Mouse (Mus musculus): Measurements from ENCODE around the gene Lrg1. TPM values are rescaled to one million over a fixed set of nuclear protein-coding genes. Genes with fewer than 3 reads are reported as not detected.
"Not testable (repeated sequence)": the region's sequence is repeated elsewhere in the genome, so short reads cannot be mapped to it uniquely, and the experiment has no call there.

Lrg1 gene
- polyA plus RNA-seq, 1 experiment from 2014 or later: 0.59 TPM

DNA sequence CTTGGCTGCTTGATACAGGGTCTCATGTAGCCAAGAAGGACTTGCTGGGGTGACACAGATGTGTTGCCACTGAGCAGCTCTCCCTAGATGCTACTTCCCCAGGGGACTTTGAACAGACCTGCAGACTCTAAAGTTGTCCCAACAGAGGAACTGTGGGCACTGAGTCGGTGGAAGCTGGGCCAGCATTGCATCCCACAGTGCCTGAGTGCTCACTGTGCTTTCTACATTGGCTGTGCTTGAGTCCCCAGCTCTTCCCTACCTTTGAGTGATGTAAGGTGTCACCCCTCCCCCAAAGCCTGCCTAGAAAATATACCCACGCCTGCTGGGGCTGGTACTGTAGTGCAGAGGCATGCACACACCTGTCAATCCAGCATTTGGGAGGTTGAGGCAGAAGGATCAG is 14.1 kb downstream of the Lrg1 start:
- no peak for ATAC-seq (ENCODE audit: low read depth)
- Histone ChIP-seq H3K36me3 (ENCODE audit: control insufficient read depth, insufficient read depth, low read length) (no peaks in the 10 kb centered on the region), H3K9me3 (ENCODE audit: control insufficient read depth, low read length) (no peaks in the 10 kb centered on the region), H3K27me3 (ENCODE audit: control insufficient read depth, insufficient read depth, low read depth, low read length) (no peaks in the 10 kb centered on the region), H3K4me1 (replicated peaks; ENCODE audit: control insufficient read depth, insufficient read depth, low read length) (no peaks in the 10 kb centered on the region), H3K9ac (ENCODE audit: low read length) (no peak overlapping the region), H3K4me3 (ENCODE audit: low read length) (no peak overlapping the region), H3K27ac (ENCODE audit: low read length) (no peak overlapping the region), H3K4me2 (ENCODE audit: low read depth, low read length) (no peak overlapping the region)
- 52% methylated on average over 2 of the region's 2 CpGs for WGBS

DNA sequence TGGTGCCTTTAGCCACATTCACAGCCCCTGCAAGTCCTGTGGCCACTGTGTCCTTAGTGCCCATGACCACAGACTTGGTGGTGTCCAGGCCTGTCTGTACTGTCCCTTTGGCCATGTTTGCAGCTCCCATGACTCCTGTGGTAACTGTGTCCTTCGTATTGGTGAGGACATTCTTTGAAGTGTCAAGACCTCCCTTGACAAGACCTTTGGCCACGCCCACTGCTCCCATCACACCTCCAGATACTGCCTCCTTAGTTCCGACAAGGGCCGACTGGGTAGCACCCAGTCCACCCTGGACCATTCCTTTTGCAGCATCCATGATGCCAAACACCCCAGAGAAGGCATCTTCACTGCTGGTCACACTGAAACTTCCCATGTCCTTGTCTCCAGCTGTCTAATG is 14.8 kb downstream of the Lrg1 start:
- H3K4me3 ChIP-seq (ENCODE audit: low read length): no peak overlapping the region
- H3K36me3 ChIP-seq (ENCODE audit: control insufficient read depth, insufficient read depth, low read length): peaks cover 6% of the 10 kb centered on the region; the same call in 1 of the 2 replicates
- ATAC-seq (ENCODE audit: low read depth): no peak
- H3K27ac ChIP-seq (ENCODE audit: low read length): no peak overlapping the region
- no peak overlapping the region for H3K9ac ChIP-seq (ENCODE audit: low read length)
- 58% methylated on average over 4 of the region's 4 CpGs for WGBS
- no peaks in the 10 kb centered on the region for H3K27me3 ChIP-seq (ENCODE audit: control insufficient read depth, insufficient read depth, low read depth, low read length)
- no peak overlapping the region for H3K4me2 ChIP-seq (ENCODE audit: low read depth, low read length)
- no peaks in the 10 kb centered on the region for H3K9me3 ChIP-seq (ENCODE audit: control insufficient read depth, low read length)
- H3K4me1 ChIP-seq (replicated peaks; ENCODE audit: control insufficient read depth, insufficient read depth, low read length): no peaks in the 10 kb centered on the region

DNA sequence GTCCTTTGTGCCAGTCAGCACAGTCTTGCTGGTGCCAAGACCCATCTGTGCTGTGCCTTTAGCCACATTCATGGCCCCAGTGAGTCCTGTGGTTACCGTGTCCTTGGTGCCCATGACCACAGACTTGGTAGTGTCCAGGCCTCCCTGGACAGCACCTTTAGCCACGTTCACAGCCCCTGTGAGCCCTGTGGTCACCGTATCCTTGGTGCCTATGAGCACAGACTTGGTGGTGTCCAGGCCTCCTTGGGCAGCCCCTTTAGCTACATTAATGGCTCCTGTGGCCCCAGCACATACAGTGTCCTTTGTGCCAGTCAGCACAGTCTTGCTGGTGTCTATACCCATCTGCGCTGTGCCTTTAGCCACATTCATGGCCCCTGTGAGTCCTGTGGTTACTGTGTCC is 15.4 kb downstream of the Lrg1 start:
- not testable (repeated sequence) for ATAC-seq (ENCODE audit: low read depth); H3K4me3 ChIP-seq (ENCODE audit: low read length); H3K9ac ChIP-seq (ENCODE audit: low read length); H3K4me2 ChIP-seq (ENCODE audit: low read depth, low read length); H3K36me3 ChIP-seq (ENCODE audit: control insufficient read depth, insufficient read depth, low read length); H3K4me1 ChIP-seq (replicated peaks; ENCODE audit: control insufficient read depth, insufficient read depth, low read length); H3K9me3 ChIP-seq (ENCODE audit: control insufficient read depth, low read length); H3K27ac ChIP-seq (ENCODE audit: low read length); H3K27me3 ChIP-seq (ENCODE audit: control insufficient read depth, insufficient read depth, low read depth, low read length)
- WGBS: 95% methylated on average over 4 of the region's 4 CpGs

DNA sequence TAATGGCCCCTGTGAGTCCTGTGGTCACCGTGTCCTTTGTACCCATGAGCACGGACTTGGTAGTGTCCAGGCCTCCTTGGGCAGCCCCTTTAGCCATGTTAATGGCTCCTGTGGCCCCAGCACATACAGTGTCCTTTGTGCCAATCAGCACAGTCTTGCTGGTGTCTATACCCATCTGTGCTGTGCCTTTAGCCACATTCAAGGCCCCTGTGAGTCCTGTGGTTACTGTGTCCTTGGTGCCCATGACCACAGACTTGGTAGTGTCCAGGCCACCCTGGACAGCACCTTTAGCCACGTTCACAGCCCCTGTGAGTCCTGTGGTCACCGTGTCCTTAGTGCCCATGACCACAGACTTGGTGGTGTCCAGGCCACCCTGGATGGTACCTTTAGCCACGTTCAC is 17.0 kb downstream of the Lrg1 start:
- H3K4me1 ChIP-seq (replicated peaks; ENCODE audit: control insufficient read depth, insufficient read depth, low read length); H3K27ac ChIP-seq (ENCODE audit: low read length); H3K27me3 ChIP-seq (ENCODE audit: control insufficient read depth, insufficient read depth, low read depth, low read length); H3K4me2 ChIP-seq (ENCODE audit: low read depth, low read length); ATAC-seq (ENCODE audit: low read depth); H3K4me3 ChIP-seq (ENCODE audit: low read length); H3K9ac ChIP-seq (ENCODE audit: low read length); H3K9me3 ChIP-seq (ENCODE audit: control insufficient read depth, low read length): not testable (repeated sequence)
- WGBS: 95% methylated on average over 2 of the region's 5 CpGs
- H3K36me3 ChIP-seq (ENCODE audit: control insufficient read depth, insufficient read depth, low read length): peaks cover 16% of the 10 kb centered on the region

DNA sequence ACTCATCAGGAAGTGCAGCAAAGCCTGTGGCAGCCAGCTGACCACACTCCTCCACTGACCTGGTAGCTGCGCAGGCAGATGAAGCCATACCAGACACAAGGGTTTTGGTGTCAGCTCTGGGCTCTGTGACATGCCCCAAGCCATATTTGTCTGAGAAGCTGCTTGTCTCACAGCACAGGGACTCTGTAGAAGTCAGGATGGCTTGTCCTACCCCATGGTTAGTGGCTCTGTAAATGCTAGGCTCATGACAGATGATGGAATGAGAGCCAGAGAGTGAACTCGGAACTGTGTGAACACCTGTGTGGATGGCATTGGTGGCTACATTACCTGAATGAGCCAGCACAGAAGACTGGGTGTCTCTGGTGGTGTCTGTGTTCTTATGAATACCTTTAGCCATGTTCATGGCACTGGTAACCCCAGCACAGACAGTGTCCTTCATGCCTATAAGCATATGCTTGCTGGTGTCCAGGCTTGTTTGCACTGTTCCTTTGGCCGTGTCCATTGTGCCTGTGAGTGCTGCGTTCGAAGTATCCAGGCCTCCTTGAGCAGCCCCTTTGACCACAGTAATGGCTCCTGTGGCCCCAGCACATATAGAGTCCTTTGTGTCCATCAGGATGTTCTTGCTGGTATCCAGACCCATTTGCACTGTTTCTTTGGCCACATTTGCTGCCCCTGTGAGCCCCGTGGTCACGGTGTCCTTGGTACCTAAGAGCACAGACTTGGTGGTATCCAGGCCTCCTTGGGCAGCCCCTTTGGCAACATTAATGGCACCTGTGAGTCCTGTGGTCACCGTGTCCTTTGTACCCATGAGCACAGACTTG is 18.1 kb downstream of the Lrg1 start:
- no peak for ATAC-seq (ENCODE audit: low read depth)
- Histone ChIP-seq H3K36me3 (ENCODE audit: control insufficient read depth, insufficient read depth, low read length) (peaks cover 21% of the 10 kb centered on the region), H3K4me1 (replicated peaks; ENCODE audit: control insufficient read depth, insufficient read depth, low read length) (no peaks in the 10 kb centered on the region), H3K4me2 (ENCODE audit: low read depth, low read length) (no peak overlapping the region), H3K27ac (ENCODE audit: low read length) (no peak overlapping the region), H3K27me3 (ENCODE audit: control insufficient read depth, insufficient read depth, low read depth, low read length) (no peaks in the 10 kb centered on the region), H3K4me3 (ENCODE audit: low read length) (no peak overlapping the region), H3K9me3 (ENCODE audit: control insufficient read depth, low read length) (no peaks in the 10 kb centered on the region), H3K9ac (ENCODE audit: low read length) (no peak overlapping the region)
- WGBS: 94% methylated on average over 8 of the region's 8 CpGs

DNA sequence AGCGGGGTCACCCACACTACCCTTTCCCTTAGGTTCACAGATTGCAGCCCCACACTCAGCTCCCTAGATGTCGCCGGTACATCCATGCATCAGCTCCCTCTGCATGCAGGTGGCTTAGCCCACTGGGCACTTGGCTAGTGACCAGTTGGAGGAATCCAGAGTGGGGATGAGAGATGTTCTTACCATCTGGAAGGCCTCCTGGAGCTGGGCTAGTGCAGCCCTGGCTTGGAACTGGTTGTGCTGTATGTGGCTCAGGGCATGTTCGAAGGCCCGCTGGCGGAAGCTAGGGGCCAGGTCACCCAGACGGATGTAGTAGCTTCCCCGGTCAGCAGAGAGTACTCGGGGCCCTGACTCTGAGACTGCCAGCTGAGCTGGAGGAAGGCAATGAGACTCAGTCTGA is 18.9 kb downstream of the Lrg1 start:
- Histone ChIP-seq H3K9me3 (ENCODE audit: control insufficient read depth, low read length) (no peaks in the 10 kb centered on the region), H3K36me3 (ENCODE audit: control insufficient read depth, insufficient read depth, low read length) (peaks cover 29% of the 10 kb centered on the region), H3K4me1 (replicated peaks; ENCODE audit: control insufficient read depth, insufficient read depth, low read length) (no peaks in the 10 kb centered on the region), H3K27me3 (ENCODE audit: control insufficient read depth, insufficient read depth, low read depth, low read length) (no peaks in the 10 kb centered on the region), H3K9ac (ENCODE audit: low read length) (no peak overlapping the region), H3K27ac (ENCODE audit: low read length) (no peak overlapping the region), H3K4me3 (ENCODE audit: low read length) (no peak overlapping the region), H3K4me2 (ENCODE audit: low read depth, low read length) (no peak overlapping the region)
- no peak for ATAC-seq (ENCODE audit: low read depth)
- 90% methylated on average over 9 of the region's 9 CpGs for WGBS

DNA sequence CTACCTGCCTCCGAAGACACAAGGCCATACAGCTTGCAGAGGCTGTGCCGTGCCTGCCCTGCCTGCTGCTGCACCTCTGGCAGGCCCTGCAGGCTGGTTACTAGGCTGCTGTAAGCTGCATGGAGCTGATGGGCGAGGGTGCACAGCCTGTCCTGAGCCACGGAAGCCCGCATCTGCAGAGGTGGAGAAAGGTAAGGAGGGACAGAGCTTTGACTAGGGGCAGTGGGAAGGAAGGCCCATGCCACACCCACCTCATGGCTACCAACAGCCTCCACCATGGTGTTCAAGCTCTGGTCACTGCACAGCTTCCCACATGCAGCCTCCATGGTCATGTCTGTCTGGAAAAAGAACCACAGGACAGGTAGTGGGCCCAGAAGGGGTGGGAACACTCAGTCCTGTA is 19.6 kb downstream of the Lrg1 start:
- H3K4me2 ChIP-seq (ENCODE audit: low read depth, low read length): no peak overlapping the region
- H3K27me3 ChIP-seq (ENCODE audit: control insufficient read depth, insufficient read depth, low read depth, low read length): no peaks in the 10 kb centered on the region
- H3K4me3 ChIP-seq (ENCODE audit: low read length): no peak overlapping the region
- ATAC-seq (ENCODE audit: low read depth): no peak
- H3K4me1 ChIP-seq (replicated peaks; ENCODE audit: control insufficient read depth, insufficient read depth, low read length): no peaks in the 10 kb centered on the region
- 92% methylated on average over 5 of the region's 5 CpGs for WGBS
- H3K9ac ChIP-seq (ENCODE audit: low read length): no peak overlapping the region
- no peaks in the 10 kb centered on the region for H3K9me3 ChIP-seq (ENCODE audit: control insufficient read depth, low read length)
- H3K36me3 ChIP-seq (ENCODE audit: control insufficient read depth, insufficient read depth, low read length): peaks cover 35% of the 10 kb centered on the region
- H3K27ac ChIP-seq (ENCODE audit: low read length): no peak overlapping the region

DNA sequence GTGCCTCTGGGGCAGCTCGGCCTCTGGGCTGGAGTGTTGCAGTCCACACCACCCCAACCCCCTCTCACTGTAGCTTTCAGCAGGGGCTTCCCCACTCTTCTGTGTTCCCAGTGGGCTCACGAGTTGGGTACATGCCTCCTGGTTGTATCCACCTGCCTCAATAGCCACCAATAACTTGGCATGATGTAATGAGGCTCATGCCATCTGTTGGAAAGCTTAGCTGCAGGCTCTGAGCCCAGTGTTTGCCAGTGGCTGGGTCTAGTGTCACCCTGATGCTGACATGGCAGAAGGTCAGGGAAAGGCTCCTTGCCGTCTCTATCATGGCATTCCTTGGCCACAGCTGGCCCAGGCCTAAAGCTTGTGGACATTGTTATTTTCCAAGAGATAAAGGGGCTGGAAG is 21.0 kb downstream of the Lrg1 start:
- WGBS: 84% methylated on average over 3 of the region's 3 CpGs
- Histone ChIP-seq H3K4me2 (ENCODE audit: low read depth, low read length) (no peak overlapping the region), H3K4me3 (ENCODE audit: low read length) (no peak overlapping the region), H3K36me3 (ENCODE audit: control insufficient read depth, insufficient read depth, low read length) (peaks cover 48% of the 10 kb centered on the region), H3K4me1 (replicated peaks; ENCODE audit: control insufficient read depth, insufficient read depth, low read length) (no peaks in the 10 kb centered on the region), H3K27me3 (ENCODE audit: control insufficient read depth, insufficient read depth, low read depth, low read length) (no peaks in the 10 kb centered on the region), H3K9me3 (ENCODE audit: control insufficient read depth, low read length) (no peaks in the 10 kb centered on the region), H3K27ac (ENCODE audit: low read length) (no peak overlapping the region), H3K9ac (ENCODE audit: low read length) (no peak overlapping the region)
- ATAC-seq (ENCODE audit: low read depth): no peak

DNA sequence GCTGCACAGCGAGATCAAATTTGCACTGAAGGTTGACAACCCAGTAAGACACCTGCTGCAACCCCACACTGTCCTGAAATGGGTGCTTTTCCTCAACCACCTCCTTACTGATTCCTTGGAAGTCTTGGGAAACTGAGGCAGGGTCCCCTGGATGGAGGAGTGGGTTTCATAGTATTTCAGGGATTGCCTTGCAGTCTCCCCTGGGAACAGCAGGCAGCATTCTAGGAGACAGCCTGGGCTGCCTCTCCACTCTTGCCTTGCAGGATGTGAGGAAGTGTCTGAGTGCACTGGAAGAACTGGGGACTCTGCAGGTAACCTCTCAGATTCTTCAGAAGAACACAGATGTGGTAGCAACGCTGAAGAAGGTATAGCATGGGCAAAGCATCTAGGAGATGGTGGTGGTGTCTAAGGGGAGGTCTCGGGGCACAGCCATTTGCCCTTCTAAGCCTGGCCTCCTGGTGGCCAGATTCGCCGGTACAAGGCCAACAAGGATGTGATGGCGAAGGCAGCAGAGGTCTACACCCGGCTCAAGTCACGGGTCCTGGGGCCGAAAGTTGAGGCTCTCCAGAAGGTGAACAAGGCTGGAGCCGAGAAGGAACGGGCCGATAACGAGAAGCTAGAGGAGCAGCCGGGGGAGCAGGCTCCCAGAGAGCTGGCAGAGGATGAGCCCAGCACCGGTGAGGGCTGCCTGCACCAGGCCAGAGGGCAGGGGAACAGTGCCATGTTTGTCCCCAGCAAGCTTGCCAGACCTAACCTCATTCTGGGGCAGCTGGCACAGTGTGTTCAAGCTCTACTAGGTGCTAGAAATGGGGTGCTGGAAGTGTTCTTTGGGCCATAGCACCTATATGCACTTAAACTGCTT is 22.9 kb downstream of the Lrg1 start:
- ATAC-seq (ENCODE audit: low read depth): no peak
- Histone ChIP-seq H3K9ac (ENCODE audit: low read length) (no peak overlapping the region), H3K4me1 (replicated peaks; ENCODE audit: control insufficient read depth, insufficient read depth, low read length) (no peaks in the 10 kb centered on the region), H3K27me3 (ENCODE audit: control insufficient read depth, insufficient read depth, low read depth, low read length) (no peaks in the 10 kb centered on the region), H3K27ac (ENCODE audit: low read length) (no peak overlapping the region), H3K4me3 (ENCODE audit: low read length) (no peak overlapping the region), H3K4me2 (ENCODE audit: low read depth, low read length) (no peak overlapping the region), H3K9me3 (ENCODE audit: control insufficient read depth, low read length) (no peaks in the 10 kb centered on the region), H3K36me3 (ENCODE audit: control insufficient read depth, insufficient read depth, low read length) (peaks cover 49% of the 10 kb centered on the region)
- 90% methylated on average over 15 of the region's 15 CpGs for WGBS
